Comparison of ENCODE assay signal across 8 mouse cellular contexts in genomic region chr12:45073331-45074041, GRCm38 (mm10). TPM values are rescaled to one million over a fixed set of nuclear protein-coding genes. Genes with fewer than 3 reads are reported as not detected.
DNase-seq lines count a peak whose midpoint lies in the region; ATAC-seq and TF ChIP-seq lines count a peak whose summit lies in the region.

No protein-coding gene starts in this region.

- no peaks in the 10 kb centered on the region for H3K4me1 ChIP-seq in cerebellum, adult 2 months (ENCODE audit: control insufficient read depth, insufficient read depth, low read length)
- H3K4me1 ChIP-seq in hindbrain, embryonic 14.5 days (replicated peaks; ENCODE audit: control insufficient read depth, insufficient read depth, low read length) = peaks cover 11% of the 10 kb centered on the region; the same call in 1 of the 2 replicates
- no peaks in the 10 kb centered on the region for H3K4me1 ChIP-seq in midbrain, embryonic 14.5 days (ENCODE audit: control insufficient read depth, insufficient read depth, low read length)

- WGBS in cerebellum, adult 2 months = 3% methylated on average over 28 of the region's 28 CpGs
- WGBS in hindbrain, embryonic 14.5 days = under 1% methylated on average over 28 of the region's 28 CpGs
- WGBS in midbrain, embryonic 14.5 days = under 1% methylated on average over 28 of the region's 28 CpGs

- peak overlapping the region; percentile 100 for H3K4me2 ChIP-seq in hindbrain, embryonic 14.5 days (replicated peaks)
- H3K4me2 ChIP-seq in midbrain, embryonic 14.5 days (ENCODE audit: low read length) = peak overlapping the region; percentile 99

- DNase-seq in cerebellum, adult 2 months = peak in 1 of 2 experiments; percentile 2
- DNase-seq in cerebellum, adult 18-20 months = no peak
- DNase-seq in right cerebral cortex, postnatal 14 days = peak; percentile 13
- no peak for DNase-seq in right cerebral cortex, adult 18-20 months
- no peak for DNase-seq in hindbrain, embryonic 14.5 days (ENCODE audit: low spot score)
- DNase-seq in midbrain, embryonic 14.5 days = peak; percentile 58
- no peak for DNase-seq in gastrocnemius, adult 18-20 months (ENCODE audit: low spot score)

- peaks cover 1% of the 10 kb centered on the region; the same call in 1 of the 2 replicates for H3K27me3 ChIP-seq in cerebellum, adult 2 months (ENCODE audit: control insufficient read depth, insufficient read depth, low read length)
- H3K27me3 ChIP-seq in hindbrain, embryonic 14.5 days (ENCODE audit: control insufficient read depth, insufficient read depth, low read length) = peaks cover 7% of the 10 kb centered on the region; the same call in 1 of the 2 replicates
- peaks cover 8% of the 10 kb centered on the region; the same call in 1 of the 2 replicates for H3K27me3 ChIP-seq in midbrain, embryonic 14.5 days (ENCODE audit: control insufficient read depth, insufficient read depth, low read length)

- no peak; the same call in 1 of the 2 replicates for ATAC-seq in hindbrain, embryonic 14.5 days (ENCODE audit: low FRiP score)
- ATAC-seq in midbrain, embryonic 14.5 days (ENCODE audit: low FRiP score, low TSS enrichment) = peak; percentile 58
- no peak for ATAC-seq in megakaryocyte progenitor cell, adult 5-6 weeks (replicated peaks; ENCODE audit: poor library complexity)

- H3K36me3 ChIP-seq in hindbrain, embryonic 14.5 days (replicated peaks; ENCODE audit: control insufficient read depth, insufficient read depth) = no peaks in the 10 kb centered on the region
- H3K36me3 ChIP-seq in midbrain, embryonic 14.5 days (ENCODE audit: control insufficient read depth, insufficient read depth, low read length) = no peaks in the 10 kb centered on the region

- H3K27ac ChIP-seq in cerebellum, adult 2 months (ENCODE audit: insufficient read depth, low read length) = no peak overlapping the region
- peak overlapping the region; percentile 81 for H3K27ac ChIP-seq in hindbrain, embryonic 14.5 days
- H3K27ac ChIP-seq in midbrain, embryonic 14.5 days (replicated peaks; ENCODE audit: low read depth, low read length) = peak overlapping the region; percentile 63

- no peak for TF ChIP-seq POLR2A in cerebellum, adult 2 months (IDR thresholded peaks at IDR 0.05; ENCODE audit: borderline replicate concordance, insufficient read depth, low read length)

- H3K4me3 ChIP-seq in cerebellum, adult 2 months (replicated peaks; ENCODE audit: insufficient read depth, low read depth, low read length) = peak overlapping the region; percentile 41
- peak overlapping the region; percentile 85 for H3K4me3 ChIP-seq in hindbrain, embryonic 14.5 days (replicated peaks; ENCODE audit: low read length)
- peak overlapping the region; percentile 77 for H3K4me3 ChIP-seq in midbrain, embryonic 14.5 days (replicated peaks; ENCODE audit: low read depth, low read length)

- peak overlapping the region; percentile 75 for H3K9ac ChIP-seq in hindbrain, embryonic 14.5 days
- H3K9ac ChIP-seq in midbrain, embryonic 14.5 days (replicated peaks; ENCODE audit: low read length) = peak overlapping the region; percentile 72

- TF ChIP-seq CTCF in cerebellum, adult 2 months (IDR thresholded peaks at IDR 0.05; ENCODE audit: borderline replicate concordance, insufficient read depth, low read depth, low read length) = no peak

- H3K9me3 ChIP-seq in hindbrain, embryonic 14.5 days (ENCODE audit: control insufficient read depth, low read length) = no peaks in the 10 kb centered on the region
- H3K9me3 ChIP-seq in midbrain, embryonic 14.5 days (ENCODE audit: control insufficient read depth, low read length) = no peaks in the 10 kb centered on the region

RNA-seq across cellular contexts. Expression of gene Stxbp6, which starts 1.0 kb away (rescaled TPM):
- 17.4 and 26.5 TPM in 2 replicates for polyA plus RNA-seq in cerebellum, adult 2 months (2012; rRNA removed)
- 21.4 and 24.6 TPM in 2 replicates for polyA plus RNA-seq in hindbrain, embryonic 14.5 days (2014; fragmentation: Nextera tagmentation; extraction: Ambion mirVana)
- polyA plus RNA-seq in midbrain, embryonic 14.5 days (2014; fragmentation: Nextera tagmentation; extraction: Ambion mirVana) = 15.6 TPM in 2 replicates
- 4.3 and 11.7 TPM in 2 replicates for total RNA-seq in megakaryocyte progenitor cell, adult 5-6 weeks (2015)
- total RNA-seq in megakaryocyte progenitor cell, adult 5-6 weeks (2017) = 7.0 and 18.3 TPM in 2 replicates
- 1 to 10 TPM; 4.7 to 5.0 TPM for total RNA-seq in gastrocnemius, adult 18-20 months (2021)

Comparison
In these comparisons a context has a peak if more than half of its experiments do, and no peak if none do; other contexts are left out.
1. DNase-seq: peak in right cerebral cortex, postnatal 14 days (single experiment) and midbrain, embryonic 14.5 days (single experiment); none in cerebellum, adult 18-20 months (0 of 2), right cerebral cortex, adult 18-20 months (single experiment), hindbrain, embryonic 14.5 days (single experiment) and gastrocnemius, adult 18-20 months (single experiment).
2. Peak in every context shown above with its lines, with median percentiles within 50 percentile points of each other: H3K4me3 ChIP-seq.